Mouse (Mus musculus): ENCODE data around the gene Gm7876.
"Not testable (repeated sequence)": the region's sequence is repeated elsewhere in the genome, so short reads cannot be mapped to it uniquely, and the experiment has no call there.

The Gm7876 gene

GRCm38 (mm10) chr14:4708938-4709337, at the start of gene Gm7876:
Gm7876 (plus strand) TSS chr14:4709238.
- not testable (repeated sequence) for DNase-seq (ENCODE audit: low spot score in 2 of 2)

DNA sequence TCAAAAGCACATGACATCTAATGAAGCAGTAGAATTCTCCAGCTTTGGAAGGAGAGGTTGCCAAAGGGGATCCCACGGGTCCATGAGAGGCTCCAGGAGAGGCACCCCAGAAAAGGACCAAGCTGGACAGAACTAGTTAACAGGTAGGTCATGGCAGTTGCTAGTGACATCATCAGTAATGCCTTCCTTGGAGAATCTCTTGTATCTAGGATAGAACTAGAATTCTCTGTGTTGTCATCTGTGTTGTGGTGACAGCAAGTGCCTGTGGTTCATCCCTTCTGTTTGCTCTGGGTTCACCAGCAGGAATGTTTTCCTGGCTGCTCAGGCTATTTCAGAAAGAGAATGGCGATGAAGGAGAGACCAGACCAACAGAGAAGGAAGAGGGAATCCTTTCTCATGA, 45.1 kb upstream of the Gm7876 start, which contains the start of gene Gm3239:
Gm3239 (plus strand) TSS at position 301 of the 400 bp plus-strand sequence.
- DNase-seq (ENCODE audit: low spot score in 2 of 2) = not testable (repeated sequence)

DNA sequence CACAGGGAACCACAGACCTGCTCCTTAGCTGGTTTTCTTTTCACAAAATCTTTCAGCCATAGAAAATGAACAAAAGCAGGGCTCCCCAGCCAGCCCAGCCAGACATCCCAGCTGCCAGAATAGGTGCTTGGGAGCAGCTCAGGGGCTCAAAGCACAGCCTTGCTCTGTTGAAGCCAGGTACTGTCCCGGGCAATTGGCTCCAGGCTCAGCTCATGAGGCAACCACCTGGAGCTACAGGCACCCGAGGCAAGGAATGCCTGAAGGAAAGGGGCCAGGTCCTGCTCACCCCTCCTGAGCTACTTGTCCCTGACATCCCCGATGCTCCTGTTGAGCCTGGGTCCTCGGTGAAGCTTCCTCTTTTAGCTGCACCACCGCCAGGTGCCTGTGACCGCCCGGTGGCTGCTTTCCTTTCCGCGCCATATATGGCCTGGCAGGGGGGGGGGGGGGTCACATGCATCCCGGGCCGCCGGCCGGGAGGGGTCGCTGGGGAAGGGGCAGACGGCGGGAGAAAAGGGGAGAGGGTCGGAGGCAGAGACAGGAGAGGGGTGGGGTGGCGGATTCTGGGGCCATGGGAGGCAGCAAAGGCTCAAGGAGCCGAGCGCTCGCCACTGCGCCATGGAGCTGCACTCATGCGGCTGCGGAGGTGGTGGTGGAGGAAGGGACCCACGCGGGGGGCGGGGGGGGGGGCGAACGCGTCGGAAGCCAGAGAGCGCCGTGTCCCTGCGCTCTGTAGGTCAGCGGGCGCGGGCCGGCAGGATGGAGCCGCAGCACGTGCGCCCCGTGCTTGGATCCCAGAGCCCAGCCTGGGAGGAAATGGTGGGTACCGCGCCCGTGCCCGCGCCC, 17.2 kb downstream of the Gm7876 start, which contains the start of gene Gm3252:
Gm3252 (plus strand) TSS at position 738 of the 843 bp plus-strand sequence.
- not testable (repeated sequence) for DNase-seq (ENCODE audit: low spot score in 2 of 2)
